Mouse (Mus musculus): ENCODE results near the gene Gnptab. TPM values are rescaled to one million over a fixed set of nuclear protein-coding genes. Genes with fewer than 3 reads are reported as not detected.

Gnptab gene
- polyA plus RNA-seq, 1 experiment from 2014 or later = 10.3 TPM

DNA sequence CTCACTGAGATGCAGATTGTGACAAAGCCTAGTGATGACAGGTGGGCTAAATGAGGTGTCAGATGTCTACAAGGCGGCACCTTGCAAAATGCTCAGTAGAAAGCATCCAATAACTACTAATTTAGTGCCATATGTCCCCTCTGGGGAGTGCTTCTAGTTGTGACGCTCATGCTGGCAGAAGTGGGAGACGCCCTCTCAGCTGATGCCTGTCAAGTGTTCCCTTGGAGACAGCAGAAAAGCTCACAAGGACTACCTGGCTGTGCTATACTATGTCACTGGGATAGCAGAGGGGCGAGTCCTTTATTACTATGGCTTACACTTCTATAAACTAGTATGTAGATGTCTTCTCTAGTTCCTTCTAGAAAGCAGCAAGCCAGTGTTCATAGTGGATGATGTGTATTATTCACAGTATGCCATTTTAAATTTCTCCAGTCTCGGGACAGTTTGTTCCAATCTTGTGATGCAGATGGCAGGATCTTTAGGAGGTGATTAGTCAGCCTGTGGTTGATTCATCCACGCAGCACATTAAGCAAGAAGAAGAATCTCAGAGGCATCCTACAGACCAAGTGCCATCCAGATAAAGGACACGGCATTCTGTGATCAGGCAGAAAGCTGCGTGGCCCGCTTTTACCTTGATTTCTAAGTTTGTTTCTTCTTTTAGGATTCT, 13.4 kb downstream of the Gnptab start:
- Histone ChIP-seq H3K27me3 (no peaks in the 10 kb centered on the region), H3K9me3 (no peaks in the 10 kb centered on the region), H3K4me3 (no peak overlapping the region), H3K27ac (no peak overlapping the region), H3K4me2 (no peak overlapping the region), H3K36me3 (no peaks in the 10 kb centered on the region), H3K9ac (no peak overlapping the region), H3K4me1 (peaks cover 20% of the 10 kb centered on the region)
- WGBS = 88% methylated on average over 9 of the region's 9 CpGs
- ATAC-seq (ENCODE audit: insufficient number of reproducible peaks, insufficient read depth, low FRiP score, low TSS enrichment, low read depth) = no peak

GRCm38 (mm10) chr10:88398668-88399243, 19.8 kb downstream of the Gnptab start:
- Histone ChIP-seq H3K4me1 (no peaks in the 10 kb centered on the region), H3K27me3 (no peaks in the 10 kb centered on the region), H3K27ac (no peak overlapping the region), H3K36me3 (peaks cover 7% of the 10 kb centered on the region), H3K4me3 (no peak overlapping the region), H3K9ac (no peak overlapping the region), H3K4me2 (no peak overlapping the region), H3K9me3 (no peaks in the 10 kb centered on the region)
- WGBS = 80% methylated on average over 6 of the region's 6 CpGs
- ATAC-seq (ENCODE audit: insufficient number of reproducible peaks, insufficient read depth, low FRiP score, low TSS enrichment, low read depth) = no peak

- Histone ChIP-seq H3K4me3 (no peak overlapping the region), H3K27ac (no peak overlapping the region), H3K27me3 (no peaks in the 10 kb centered on the region), H3K9me3 (no peaks in the 10 kb centered on the region), H3K36me3 (peaks cover 7% of the 10 kb centered on the region), H3K4me1 (no peaks in the 10 kb centered on the region), H3K4me2 (no peak overlapping the region), H3K9ac (no peak overlapping the region)
- ATAC-seq (ENCODE audit: insufficient number of reproducible peaks, insufficient read depth, low FRiP score, low TSS enrichment, low read depth) = no peak
- WGBS = 90% methylated on average over 5 of the region's 5 CpGs
Observed at GRCm38 (mm10) chr10:88399271-88399670, 20.3 kb downstream of the Gnptab start.

DNA sequence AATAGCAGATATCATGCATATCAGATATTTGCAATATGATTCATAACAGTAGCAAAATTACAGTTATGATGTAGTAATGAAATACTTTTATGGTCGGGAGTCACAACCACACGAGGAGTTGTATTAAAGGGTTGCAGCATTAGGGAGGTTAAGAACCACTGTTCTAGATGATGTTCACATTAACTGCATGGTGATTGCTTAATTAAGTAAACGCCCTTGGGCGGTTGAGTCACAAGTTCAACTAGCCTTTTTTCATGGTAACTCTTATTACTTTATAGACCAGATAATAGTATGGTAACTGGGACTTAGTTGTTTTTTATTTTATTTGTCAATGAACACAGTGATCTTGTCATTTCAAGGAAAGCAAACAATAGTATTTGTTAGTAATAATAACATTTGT, 24.1 kb downstream of the Gnptab start:
- no peak overlapping the region for H3K4me3 ChIP-seq
- no peak overlapping the region for H3K4me2 ChIP-seq
- H3K4me1 ChIP-seq = no peaks in the 10 kb centered on the region
- peaks cover 7% of the 10 kb centered on the region for H3K36me3 ChIP-seq
- no peaks in the 10 kb centered on the region for H3K27me3 ChIP-seq
- no peak for ATAC-seq (ENCODE audit: insufficient number of reproducible peaks, insufficient read depth, low FRiP score, low TSS enrichment, low read depth)
- no peak overlapping the region for H3K9ac ChIP-seq
- 93% methylated on average over 4 of the region's 4 CpGs for WGBS
- no peaks in the 10 kb centered on the region for H3K9me3 ChIP-seq
- no peak overlapping the region for H3K27ac ChIP-seq

DNA sequence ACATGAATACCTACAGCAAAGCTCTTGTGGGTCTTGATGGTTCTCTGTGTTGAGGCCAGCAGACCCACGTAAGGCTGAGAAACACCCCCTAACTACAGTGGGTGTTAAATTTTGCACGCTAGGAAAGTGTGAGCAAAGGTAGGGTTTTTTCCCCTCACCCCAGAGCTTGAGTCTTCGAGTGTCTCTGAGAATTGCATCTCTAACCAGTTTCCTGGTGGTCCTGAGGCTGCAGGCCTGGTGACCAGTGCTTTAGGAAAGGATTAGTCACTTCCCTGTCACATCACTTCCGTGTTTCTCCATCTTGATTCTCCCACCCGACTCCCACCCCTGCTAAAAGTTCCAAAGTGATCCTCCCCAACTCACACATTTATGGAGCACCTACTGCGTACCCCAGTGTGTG, 25.3 kb downstream of the Gnptab start:
- no peaks in the 10 kb centered on the region for H3K27me3 ChIP-seq
- no peak overlapping the region for H3K4me2 ChIP-seq
- H3K9me3 ChIP-seq = no peaks in the 10 kb centered on the region
- 86% methylated on average over 6 of the region's 6 CpGs for WGBS
- H3K36me3 ChIP-seq = peaks cover 7% of the 10 kb centered on the region
- H3K27ac ChIP-seq = no peak overlapping the region
- no peak for ATAC-seq (ENCODE audit: insufficient number of reproducible peaks, insufficient read depth, low FRiP score, low TSS enrichment, low read depth)
- H3K4me1 ChIP-seq = no peaks in the 10 kb centered on the region
- H3K4me3 ChIP-seq = no peak overlapping the region
- no peak overlapping the region for H3K9ac ChIP-seq

GRCm38 (mm10) chr10:88405812-88406211, 26.9 kb downstream of the Gnptab start:
- ATAC-seq (ENCODE audit: insufficient number of reproducible peaks, insufficient read depth, low FRiP score, low TSS enrichment, low read depth) = no peak
- H3K27me3 ChIP-seq = no peaks in the 10 kb centered on the region
- H3K36me3 ChIP-seq = peaks cover 7% of the 10 kb centered on the region
- no peak overlapping the region for H3K27ac ChIP-seq
- H3K4me1 ChIP-seq = no peaks in the 10 kb centered on the region
- no peak overlapping the region for H3K9ac ChIP-seq
- no peak overlapping the region for H3K4me3 ChIP-seq
- H3K9me3 ChIP-seq = no peaks in the 10 kb centered on the region
- no peak overlapping the region for H3K4me2 ChIP-seq
- 88% methylated on average over 7 of the region's 7 CpGs for WGBS

- Histone ChIP-seq H3K4me1 (no peaks in the 10 kb centered on the region), H3K4me3 (no peak overlapping the region), H3K36me3 (0 out of 2 replicates have a peak, but pooled peaks cover 2% of the 10 kb centered on the region), H3K9me3 (no peaks in the 10 kb centered on the region), H3K27ac (no peak overlapping the region), H3K9ac (no peak overlapping the region), H3K27me3 (no peaks in the 10 kb centered on the region), H3K4me2 (no peak overlapping the region)
- 89% methylated on average over 12 of the region's 12 CpGs for WGBS
- ATAC-seq (ENCODE audit: insufficient number of reproducible peaks, insufficient read depth, low FRiP score, low TSS enrichment, low read depth) = no peak
Observed at GRCm38 (mm10) chr10:88407875-88408631, 29.1 kb downstream of the Gnptab start.

DNA sequence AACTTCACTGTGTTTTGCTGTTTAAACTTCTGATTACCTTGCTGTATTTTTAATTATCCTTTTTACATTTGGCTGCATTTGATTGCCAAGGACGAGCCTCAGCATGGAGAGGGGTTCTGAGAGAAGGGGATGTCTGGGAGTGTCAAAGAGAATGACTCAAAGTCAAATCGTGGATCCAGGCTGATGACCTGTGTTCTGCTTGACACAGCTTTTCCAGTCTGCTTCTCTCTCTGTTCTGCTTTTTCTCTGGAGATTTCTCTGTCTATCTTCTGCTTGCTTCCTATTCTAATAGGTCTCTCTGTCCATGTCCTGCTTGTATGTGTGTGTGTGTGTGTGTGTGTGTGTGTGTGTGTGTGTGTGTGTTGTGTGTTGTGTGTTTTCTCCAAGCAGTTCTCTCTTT, 30.8 kb downstream of the Gnptab start:
- Histone ChIP-seq H3K36me3 (0 out of 2 replicates have a peak, but pooled peaks cover 5% of the 10 kb centered on the region), H3K4me2 (no peak overlapping the region), H3K4me1 (no peaks in the 10 kb centered on the region), H3K4me3 (no peak overlapping the region), H3K27ac (no peak overlapping the region), H3K27me3 (no peaks in the 10 kb centered on the region), H3K9ac (no peak overlapping the region), H3K9me3 (no peaks in the 10 kb centered on the region)
- no peak for ATAC-seq (ENCODE audit: insufficient number of reproducible peaks, insufficient read depth, low FRiP score, low TSS enrichment, low read depth)
- 54% methylated on average over 2 of the region's 2 CpGs for WGBS

GRCm38 (mm10) chr10:88412290-88412995, 33.5 kb downstream of the Gnptab start:
- WGBS = 78% methylated on average over 17 of the region's 17 CpGs
- no peak overlapping the region for H3K9ac ChIP-seq
- peaks cover 15% of the 10 kb centered on the region for H3K36me3 ChIP-seq
- H3K4me2 ChIP-seq = no peak overlapping the region
- H3K27me3 ChIP-seq = no peaks in the 10 kb centered on the region
- no peak overlapping the region for H3K27ac ChIP-seq
- H3K9me3 ChIP-seq = peaks cover 3% of the 10 kb centered on the region; the same call in 1 of the 2 replicates
- no peak overlapping the region for H3K4me3 ChIP-seq
- no peaks in the 10 kb centered on the region for H3K4me1 ChIP-seq
- no peak for ATAC-seq (ENCODE audit: insufficient number of reproducible peaks, insufficient read depth, low FRiP score, low TSS enrichment, low read depth)

DNA sequence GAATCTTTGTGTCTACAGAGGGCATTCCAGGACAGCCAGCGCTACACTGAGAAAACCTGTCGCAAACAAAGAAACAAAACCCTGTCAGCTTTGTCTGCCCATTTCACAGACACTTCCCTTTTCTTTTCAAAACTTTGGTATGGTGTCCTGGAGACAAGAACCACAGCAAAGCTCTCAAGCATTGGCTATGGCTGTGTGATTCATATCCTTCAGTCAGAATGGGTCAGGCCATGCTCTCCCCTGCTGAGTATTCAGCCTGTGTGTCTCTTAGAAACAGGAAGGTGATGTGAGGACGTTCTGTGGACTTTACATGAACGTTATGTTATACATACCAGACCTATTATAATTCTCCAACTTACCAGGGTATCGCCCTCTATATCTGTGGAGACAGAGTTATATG, 38.8 kb downstream of the Gnptab start:
- Histone ChIP-seq H3K4me2 (no peak overlapping the region), H3K4me1 (no peaks in the 10 kb centered on the region), H3K27me3 (no peaks in the 10 kb centered on the region), H3K9me3 (peaks cover 3% of the 10 kb centered on the region; the same call in 1 of the 2 replicates), H3K36me3 (peaks cover 28% of the 10 kb centered on the region), H3K9ac (no peak overlapping the region), H3K27ac (no peak overlapping the region), H3K4me3 (no peak overlapping the region)
- 90% methylated on average over 5 of the region's 5 CpGs for WGBS
- ATAC-seq (ENCODE audit: insufficient number of reproducible peaks, insufficient read depth, low FRiP score, low TSS enrichment, low read depth) = no peak

DNA sequence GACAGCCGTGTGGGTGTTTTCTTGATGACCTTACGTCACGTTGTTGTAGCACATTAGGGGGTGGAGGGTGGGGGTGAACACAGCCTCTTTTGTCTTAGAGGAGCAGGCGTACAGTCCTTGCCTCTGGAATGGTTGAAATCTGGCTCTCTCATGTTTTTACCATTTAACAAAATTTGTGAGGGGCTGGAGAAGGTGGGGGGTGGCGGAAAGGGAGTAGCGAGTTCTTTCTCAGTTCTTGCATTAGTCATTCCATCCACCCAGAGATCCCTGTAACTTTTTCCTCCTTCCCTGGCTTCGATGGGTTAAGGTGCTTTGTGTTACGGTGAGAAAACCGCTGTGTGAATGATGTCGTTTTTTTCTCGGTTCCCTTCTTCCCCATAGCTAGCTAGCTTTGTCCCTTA, 41.2 kb downstream of the Gnptab start:
- 72% methylated on average over 11 of the region's 11 CpGs for WGBS
- Histone ChIP-seq H3K9me3 (peaks cover 3% of the 10 kb centered on the region; the same call in 1 of the 2 replicates), H3K4me2 (no peak overlapping the region)

More for the DNA sequence above, 41.2 kb downstream of the Gnptab start:
- no peak overlapping the region for H3K27ac ChIP-seq
- H3K4me3 ChIP-seq = no peak overlapping the region
- no peak for ATAC-seq (ENCODE audit: insufficient number of reproducible peaks, insufficient read depth, low FRiP score, low TSS enrichment, low read depth)
- H3K4me1 ChIP-seq = no peaks in the 10 kb centered on the region
- peaks cover 28% of the 10 kb centered on the region for H3K36me3 ChIP-seq
- no peak overlapping the region for H3K9ac ChIP-seq
- no peaks in the 10 kb centered on the region for H3K27me3 ChIP-seq

Measured in embryonic facial prominence, embryonic 13.5 days (tissue).